Mouse (Mus musculus): ENCODE results near the gene Clock.

GRCm38 (mm10) chr5:76193075-76193474 is 111.5 kb downstream of the Clock start:
- TF ChIP-seq CTCF (IDR thresholded peaks at IDR 0.05) (no peak), POLR2A (IDR thresholded peaks at IDR 0.05; ENCODE audit: insufficient read depth, low read depth, low read length) (no peak), EP300 (IDR thresholded peaks at IDR 0.05; ENCODE audit: insufficient read depth, low read depth, low read length) (no peak)
